Mouse (Mus musculus) lung, postnatal 0 days (tissue): ENCODE results near the gene Nipal4.

Experiments
- CTCF ChIP-seq: IDR thresholded peaks from 2 replicates; pipeline ENCODE4 v1.5.1; 2016; ENCODE audit warnings: antibody characterized with exemption, mild to moderate bottlenecking
- EP300 ChIP-seq: IDR thresholded peaks from 2 replicates; pipeline ENCODE4 v1.6.1; 2016; ENCODE audit warnings: antibody characterized with exemption, mild to moderate bottlenecking, control low read depth

DNA sequence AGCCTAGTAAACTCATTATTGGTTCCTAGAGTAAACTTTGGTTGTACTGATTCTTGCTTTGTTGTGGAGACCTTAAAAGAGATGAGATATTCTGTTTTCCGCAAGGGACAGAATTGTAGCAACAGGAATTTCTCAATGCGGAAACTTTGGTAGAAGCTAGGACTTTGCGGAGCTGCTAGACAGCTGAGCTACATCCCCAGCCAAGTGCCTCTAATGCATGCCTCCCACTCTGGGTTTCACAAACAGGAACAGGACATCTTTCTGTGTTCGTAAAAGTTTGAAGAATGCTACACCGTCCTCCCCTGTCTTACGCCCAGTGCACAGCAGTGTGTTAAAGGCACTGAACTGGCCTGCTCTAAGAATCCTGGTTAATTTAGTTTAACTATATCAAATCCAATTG lies 9.8 kb upstream of the Nipal4 start:
- no peak for TF ChIP-seq CTCF
- no peak for TF ChIP-seq EP300
